Mouse (Mus musculus) CH12.LX (cell line): ENCODE data around the gene B9d2. TPM values are rescaled to one million over a fixed set of nuclear protein-coding genes. Genes with fewer than 3 reads are reported as not detected.

ENCODE experiments used
- DNase-seq: peaks from one replicate; pipeline ENCODE4 v3.0.0-alpha.2; 2013; ENCODE audit errors: extremely low read depth
- H3K27ac ChIP-seq: 2 replicates; pipeline ENCODE4 v1.5.1; 2012; ENCODE audit warnings: low read depth, mild to moderate bottlenecking, control low read depth, moderate library complexity; ENCODE audit not compliant: insufficient read depth
- H3K27me3 ChIP-seq: replicated peaks from 2 replicates; pipeline ENCODE3; 2012; ENCODE audit warnings: inconsistent platforms
- H3K36me3 ChIP-seq, 2 experiments: replicated peaks in 1 of 2; 2 replicates each; pipeline versions ENCODE3 to v1.6.1; 2012; ENCODE audit warnings: inconsistent platforms in 1 of 2, low read length in 1 of 2, mild to moderate bottlenecking in 1 of 2, mixed read lengths in 1 of 2, moderate library complexity in 1 of 2; ENCODE audit not compliant: control insufficient read depth in 1 of 2, insufficient read depth in 1 of 2
- H3K4me1 ChIP-seq, 2 experiments: 2 replicates each; pipeline ENCODE4 v1.6.1; 2012; ENCODE audit warnings: inconsistent platforms in 1 of 2, moderate library complexity in 1 of 2; ENCODE audit not compliant: insufficient read depth in 2 of 2, control insufficient read depth in 1 of 2
- H3K4me2 ChIP-seq: 2 replicates; pipeline ENCODE4 v1.6.1; 2012; ENCODE audit warnings: low read depth, mild to moderate bottlenecking, control low read depth; ENCODE audit not compliant: poor library complexity, insufficient read depth, severe bottlenecking
- H3K4me3 ChIP-seq, 3 experiments: fragments of 150-350 bp in 1 of 3; sonication (generic) in 1 of 3; replicated peaks in 1 of 3; 2 replicates each; pipeline versions ENCODE3 to v1.5.1; 2011 to 2012; ENCODE audit warnings: low read depth in 2 of 3, low read length in 2 of 3, mild to moderate bottlenecking in 2 of 3, moderate library complexity in 2 of 3, control low read depth in 1 of 3, improper control_type of control experiment in 1 of 3, inconsistent platforms in 1 of 3, mixed read lengths in 1 of 3; ENCODE audit not compliant: poor library complexity in 1 of 3
- H3K79me2 ChIP-seq: replicated peaks from 2 replicates; pipeline ENCODE4 v1.6.1; 2012; ENCODE audit warnings: mild to moderate bottlenecking, moderate library complexity; ENCODE audit not compliant: control insufficient read depth, poor library complexity, insufficient read depth, severe bottlenecking; ENCODE audit errors: extremely low read depth
- H3K9ac ChIP-seq: 2 replicates; pipeline ENCODE4 v1.6.1; 2012; ENCODE audit warnings: low read depth, mild to moderate bottlenecking, control low read depth, moderate library complexity; ENCODE audit not compliant: insufficient read depth
- H3K9me3 ChIP-seq: replicated peaks from 2 replicates; pipeline ENCODE3; 2012; ENCODE audit warnings: low read length, inconsistent platforms, mixed read lengths
- BHLHE40 ChIP-seq: IDR thresholded peaks from 2 replicates; pipeline ENCODE4 v1.6.1; 2011; ENCODE audit warnings: mild to moderate bottlenecking, low read depth, low read length, improper control_type of control experiment
- CHD1 ChIP-seq: IDR thresholded peaks from 2 replicates; pipeline ENCODE4 v1.6.1; 2012; ENCODE audit warnings: low read depth, low read length, improper control_type of control experiment, inconsistent platforms
- CHD2 ChIP-seq: IDR thresholded peaks from 2 replicates; pipeline ENCODE4 v1.6.1; 2011; ENCODE audit warnings: low read length, improper control_type of control experiment
- E2F4 ChIP-seq: IDR thresholded peaks from 2 replicates; pipeline ENCODE4 v1.6.1; 2011; ENCODE audit warnings: low read depth, low read length, improper control_type of control experiment; ENCODE audit not compliant: insufficient replicate concordance
- ELF1 ChIP-seq: IDR thresholded peaks from 2 replicates; pipeline ENCODE4 v1.6.1; 2014; ENCODE audit warnings: low read depth, mild to moderate bottlenecking, inconsistent platforms, low read length, improper control_type of control experiment
- EP300 ChIP-seq: IDR thresholded peaks from 2 replicates; pipeline ENCODE4 v1.6.1; 2011; ENCODE audit warnings: low read length, improper control_type of control experiment
- ETS1 ChIP-seq: conservative IDR thresholded peaks from 2 replicates; pipeline ENCODE4 v1.6.1; 2012; ENCODE audit warnings: low read depth, mild to moderate bottlenecking, inconsistent platforms, low read length, improper control_type of control experiment, moderate library complexity
- GABPA ChIP-seq: IDR thresholded peaks from 2 replicates; pipeline ENCODE4 v1.6.1; 2012; ENCODE audit warnings: low read depth, low read length, improper control_type of control experiment, inconsistent platforms; ENCODE audit not compliant: insufficient replicate concordance
- HCFC1 ChIP-seq: IDR thresholded peaks from 2 replicates; pipeline ENCODE4 v1.6.1; 2012; ENCODE audit warnings: low read depth, mild to moderate bottlenecking, inconsistent platforms, low read length, improper control_type of control experiment
- IRF4 ChIP-seq: IDR thresholded peaks from 2 replicates; pipeline ENCODE4 v1.6.1; 2014; ENCODE audit warnings: low read depth, mild to moderate bottlenecking, inconsistent platforms, low read length, improper control_type of control experiment
- JUN ChIP-seq: IDR thresholded peaks from 2 replicates; pipeline ENCODE4 v1.6.1; 2011; ENCODE audit warnings: low read depth, mild to moderate bottlenecking, low read length, improper control_type of control experiment, moderate library complexity; ENCODE audit not compliant: insufficient read depth
- JUND ChIP-seq: conservative IDR thresholded peaks from 2 replicates; pipeline ENCODE4 v1.6.1; 2011; ENCODE audit warnings: low read depth, low read length, improper control_type of control experiment
- KAT2A ChIP-seq: IDR thresholded peaks from 2 replicates; pipeline ENCODE4 v1.6.1; 2012; ENCODE audit warnings: low read length, improper control_type of control experiment, inconsistent platforms; ENCODE audit not compliant: insufficient replicate concordance
- MAFK ChIP-seq: IDR thresholded peaks from 2 replicates; pipeline ENCODE4 v1.6.1; 2011; ENCODE audit warnings: low read length, improper control_type of control experiment; ENCODE audit not compliant: insufficient replicate concordance
- MYC ChIP-seq: IDR thresholded peaks from 2 replicates; pipeline ENCODE4 v1.6.1; 2011; ENCODE audit warnings: low read depth, mild to moderate bottlenecking, improper control_type of control experiment, low read length
- NELFE ChIP-seq: IDR thresholded peaks from 2 replicates; pipeline ENCODE4 v1.6.1; 2011; ENCODE audit warnings: low read depth, low read length, improper control_type of control experiment
- PAX5 ChIP-seq: IDR thresholded peaks from 2 replicates; pipeline ENCODE4 v1.6.1; 2012; ENCODE audit warnings: low read length, inconsistent platforms, mixed read lengths
- POLR2A ChIP-seq: IDR thresholded peaks from 2 replicates; pipeline ENCODE4 v1.6.1; 2011; ENCODE audit warnings: low read depth, mild to moderate bottlenecking, improper control_type of control experiment, low read length
- RCOR1 ChIP-seq: conservative IDR thresholded peaks from 2 replicates; pipeline ENCODE4 v1.6.1; 2012; ENCODE audit warnings: low read depth, mild to moderate bottlenecking, inconsistent platforms, low read length, improper control_type of control experiment
- USF1 ChIP-seq: IDR thresholded peaks from 2 replicates; pipeline ENCODE4 v1.6.1; 2014; ENCODE audit warnings: low read depth, mild to moderate bottlenecking, inconsistent platforms, low read length, improper control_type of control experiment
- ZC3H11A ChIP-seq: IDR thresholded peaks from 2 replicates; pipeline ENCODE4 v1.6.1; 2012; ENCODE audit warnings: low read depth, mild to moderate bottlenecking, inconsistent platforms, low read length, improper control_type of control experiment
- ZNF384 ChIP-seq: IDR thresholded peaks from 2 replicates; pipeline ENCODE4 v1.6.1; 2012; ENCODE audit warnings: low read depth, low read length, improper control_type of control experiment, inconsistent platforms
- dilution Hi-C: fragments of 300-500 bp; cut with MboI; formaldehyde crosslinking; loops from 2 replicates; pipeline ENCODE4 v1.14.3; 2020; ENCODE audit warnings: low sequenced_read_pairs; ENCODE audit not compliant: extremely low pct_unique_long_range_greater_than_20kb, extremely low pct_ligation_motif_present
- in situ Hi-C: fragments of 300-500 bp; cut with MboI; formaldehyde crosslinking; loops from 3 replicates; pipeline ENCODE4 v1.14.3; 2019; ENCODE audit warnings: low sequenced_read_pairs, low pct_ligation_motif_present, low pct_unique_long_range_greater_than_20kb, mixed read lengths
- polyA plus RNA-seq: library from polyadenylated mRNA; unstranded; fragments of >175 nt; gene quantifications from 2 replicates; pipeline ENCODE4 v1.2.1, GENCODE M21; 2012; ENCODE audit warnings: low read depth; ENCODE audit not compliant: insufficient read length
- total RNA-seq, 2 experiments: library from RNA; depleted of rRNA; stranded (reverse); fragments of 300-350 nt in 1 of 2; fragments of >200 nt in 1 of 2; gene quantifications; 2 replicates each; pipeline ENCODE4 v1.2.3; 2012 to 2014

B9d2 gene
- total and polyA plus RNA-seq, 3 experiments: 9.3 to 21.2 (median 15.8) TPM

GRCm38 (mm10) chr7:25675405-25675804 lies 5.2 kb upstream of the B9d2 start:
- peaks cover 6% of the 10 kb centered on the region for H3K9me3 ChIP-seq
- H3K27ac ChIP-seq: no peak overlapping the region
- DNase-seq: no peak
- no peaks in the 10 kb centered on the region for H3K27me3 ChIP-seq
- H3K36me3 ChIP-seq: peaks cover under 1 to 16% of the 10 kb centered on the region in 2 experiments
- H3K79me2 ChIP-seq: no peaks in the 10 kb centered on the region
- no peak overlapping the region for H3K9ac ChIP-seq
- peaks cover 5 to 31% of the 10 kb centered on the region in 2 experiments; a peak in 3 of 4 replicates for H3K4me1 ChIP-seq
- H3K4me2 ChIP-seq: no peak overlapping the region
- no peak overlapping the region for H3K4me3 ChIP-seq
- dilution Hi-C loops: no loop called here
- in situ Hi-C loops: no loop called here
- TF ChIP-seq JUN: no peak
- no peak for TF ChIP-seq CHD2
- TF ChIP-seq ETS1: no peak
- no peak for TF ChIP-seq ZNF384
- TF ChIP-seq JUND: no peak
- TF ChIP-seq MYC: no peak
- TF ChIP-seq PAX5: no peak
- no peak for TF ChIP-seq CHD1
- TF ChIP-seq HCFC1: no peak
- TF ChIP-seq KAT2A: no peak
- no peak for TF ChIP-seq E2F4

GRCm38 (mm10) chr7:25676085-25676781 lies 4.3 kb upstream of the B9d2 start:
- in situ Hi-C loops: no loop called here
- Histone ChIP-seq H3K4me3 (no peak overlapping the region), H3K9me3 (peaks cover 6% of the 10 kb centered on the region), H3K9ac (no peak overlapping the region), H3K79me2 (no peaks in the 10 kb centered on the region), H3K27me3 (no peaks in the 10 kb centered on the region), H3K36me3 (peaks cover 0 to 8% of the 10 kb centered on the region in 2 experiments), H3K27ac (no peak overlapping the region), H3K4me1 (peaks cover 6 to 33% of the 10 kb centered on the region in 2 experiments; a peak in 3 of 4 replicates)
- no peak for DNase-seq
- no peak for TF ChIP-seq RCOR1
- TF ChIP-seq ZNF384: no peak
- no peak for TF ChIP-seq MYC
- TF ChIP-seq PAX5: no peak
- TF ChIP-seq JUN: no peak
- no peak for TF ChIP-seq ZC3H11A
- no peak for TF ChIP-seq BHLHE40
- no peak for TF ChIP-seq POLR2A
- TF ChIP-seq EP300: no peak
- no peak for TF ChIP-seq IRF4
- TF ChIP-seq USF1: no peak
- no peak for TF ChIP-seq CHD2
- TF ChIP-seq ELF1: no peak
- no peak for TF ChIP-seq GABPA
- no peak for TF ChIP-seq NELFE
- TF ChIP-seq KAT2A: no peak
- no peak for TF ChIP-seq MAFK
- TF ChIP-seq, all 38 proteins: peak for 0
- dilution Hi-C loops: no loop called here
- no peak overlapping the region for H3K4me2 ChIP-seq
